Mouse (Mus musculus): ENCODE results near the gene Rps12-ps3. TPM values are rescaled to one million over a fixed set of nuclear protein-coding genes. Genes with fewer than 3 reads are reported as not detected.

Gene Rps12-ps3
- total RNA-seq, 1 experiment = 538 TPM

DNA sequence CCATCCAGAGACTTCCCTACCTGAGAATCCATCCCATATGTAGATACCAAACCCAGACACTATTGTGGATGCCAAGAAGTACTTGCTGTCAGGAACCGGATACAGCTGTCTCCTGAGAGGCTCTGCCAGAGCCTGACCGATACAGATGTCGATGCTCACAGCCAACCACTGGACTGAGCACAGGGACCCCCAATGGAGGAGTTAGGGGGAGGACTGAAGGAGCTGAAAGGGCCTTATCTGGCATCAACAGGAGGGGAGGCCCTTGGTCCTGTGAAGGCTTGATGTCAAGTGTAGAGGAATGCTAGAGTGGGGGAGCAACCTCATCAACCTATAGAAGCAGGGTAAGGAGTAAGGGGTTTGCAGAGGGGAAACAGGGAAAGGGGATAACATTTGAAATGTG, 30.7 kb downstream of the Rps12-ps3 start:
- in situ Hi-C loops (cut with MboI; ENCODE audit: low sequenced_read_pairs in 2 of 2, unreplicated experiment in 2 of 2) = no loop called here
- Histone ChIP-seq H3K9ac (ENCODE audit: insufficient read depth, low read depth, low read length, poor library complexity, severe bottlenecking) (no peak overlapping the region), H3K36me3 (ENCODE audit: control insufficient read depth, insufficient read depth, low read length, poor library complexity, severe bottlenecking) (no peaks in the 10 kb centered on the region), H3K9me3 (ENCODE audit: control insufficient read depth, insufficient read depth, low read depth, low read length) (no peaks in the 10 kb centered on the region), H3K27ac (ENCODE audit: insufficient read depth, low read depth, low read length, poor library complexity, severe bottlenecking) (no peak overlapping the region), H3K4me1 (ENCODE audit: control insufficient read depth in 2 of 2, insufficient read depth in 2 of 2, low read length in 2 of 2, poor library complexity in 1 of 2) (no peaks in the 10 kb centered on the region), H3K4me3 (ENCODE audit: insufficient read depth in 1 of 2, low read depth in 1 of 2, low read length in 2 of 2, poor library complexity in 1 of 2, severe bottlenecking in 1 of 2) (no peak overlapping the region)
- no peak for DNase-seq (ENCODE audit: low read depth, low spot score)
- TF ChIP-seq CHD2 (IDR thresholded peaks at IDR 0.05; ENCODE audit: low read depth, low read length) (no peak), ZC3H11A (IDR thresholded peaks at IDR 0.05; ENCODE audit: borderline replicate concordance, low read depth, low read length) (no peak), ZNF384 (IDR thresholded peaks at IDR 0.05; ENCODE audit: low read depth, low read length) (no peak), MAFK (IDR thresholded peaks at IDR 0.05; ENCODE audit: insufficient read depth, low read depth, low read length) (no peak), HCFC1 (IDR thresholded peaks at IDR 0.05; ENCODE audit: borderline replicate concordance, insufficient read depth, low read length) (no peak)

DNA sequence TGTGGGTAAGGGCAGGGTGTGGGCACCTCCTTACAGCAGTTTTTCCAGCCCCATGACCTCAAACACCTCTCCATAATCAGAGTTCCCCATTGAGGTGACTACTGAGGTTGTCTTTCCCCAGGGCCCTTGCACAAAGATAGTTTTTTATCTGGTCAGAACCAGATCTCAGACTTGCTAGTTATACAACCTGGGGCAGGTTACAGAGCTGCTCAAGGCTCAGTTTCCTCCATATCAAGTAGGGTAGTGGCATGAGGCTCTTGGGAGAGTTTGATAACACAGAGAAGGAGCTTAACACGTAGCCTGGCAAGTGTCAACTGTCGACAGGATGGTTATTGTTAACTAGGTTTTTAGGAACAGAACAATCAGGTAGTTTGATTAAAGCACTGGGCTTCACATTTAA, 32.8 kb downstream of the Rps12-ps3 start:
- no peak overlapping the region for H3K4me3 ChIP-seq (ENCODE audit: insufficient read depth in 1 of 2, low read depth in 1 of 2, low read length in 2 of 2, poor library complexity in 1 of 2, severe bottlenecking in 1 of 2)
- H3K36me3 ChIP-seq (ENCODE audit: control insufficient read depth, insufficient read depth, low read length, poor library complexity, severe bottlenecking) = no peaks in the 10 kb centered on the region
- no peak overlapping the region for H3K27ac ChIP-seq (ENCODE audit: insufficient read depth, low read depth, low read length, poor library complexity, severe bottlenecking)
- H3K9ac ChIP-seq (ENCODE audit: insufficient read depth, low read depth, low read length, poor library complexity, severe bottlenecking) = no peak overlapping the region
- H3K4me1 ChIP-seq (ENCODE audit: control insufficient read depth in 2 of 2, insufficient read depth in 2 of 2, low read length in 2 of 2, poor library complexity in 1 of 2) = no peaks in the 10 kb centered on the region
- DNase-seq (ENCODE audit: low read depth, low spot score) = no peak
- in situ Hi-C loops (cut with MboI; ENCODE audit: low sequenced_read_pairs in 2 of 2, unreplicated experiment in 2 of 2) = no loop called here
- H3K9me3 ChIP-seq (ENCODE audit: control insufficient read depth, insufficient read depth, low read depth, low read length) = no peaks in the 10 kb centered on the region
- no peak for TF ChIP-seq ZNF384 (IDR thresholded peaks at IDR 0.05; ENCODE audit: low read depth, low read length)
- no peak for TF ChIP-seq MAFK (IDR thresholded peaks at IDR 0.05; ENCODE audit: insufficient read depth, low read depth, low read length)
- TF ChIP-seq CHD2 (IDR thresholded peaks at IDR 0.05; ENCODE audit: low read depth, low read length) = no peak
- no peak for TF ChIP-seq ZC3H11A (IDR thresholded peaks at IDR 0.05; ENCODE audit: borderline replicate concordance, low read depth, low read length)
- no peak for TF ChIP-seq HCFC1 (IDR thresholded peaks at IDR 0.05; ENCODE audit: borderline replicate concordance, insufficient read depth, low read length)

DNA sequence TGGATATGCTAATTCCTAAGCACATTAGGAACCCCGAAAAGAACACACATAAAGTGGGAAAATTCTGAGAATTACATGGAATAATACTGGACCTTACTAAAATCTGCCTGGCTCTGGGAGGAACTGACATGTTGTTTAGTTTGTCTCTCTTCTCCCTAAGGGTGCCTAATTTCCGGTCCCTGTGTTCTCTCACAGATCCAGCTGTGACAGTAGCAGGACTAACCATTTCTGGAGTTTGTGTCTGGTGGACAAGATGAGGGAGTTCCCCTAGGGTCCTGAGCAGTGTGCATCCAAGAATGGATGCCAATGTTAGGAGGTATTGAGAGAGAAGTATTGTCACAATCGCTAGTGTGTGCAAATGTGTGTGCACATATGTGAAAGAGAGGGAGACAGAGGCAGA, 34.3 kb downstream of the Rps12-ps3 start:
- TF ChIP-seq CHD2 (IDR thresholded peaks at IDR 0.05; ENCODE audit: low read depth, low read length) = no peak
- no peak for TF ChIP-seq HCFC1 (IDR thresholded peaks at IDR 0.05; ENCODE audit: borderline replicate concordance, insufficient read depth, low read length)
- TF ChIP-seq ZNF384 (IDR thresholded peaks at IDR 0.05; ENCODE audit: low read depth, low read length) = no peak
- no peak for TF ChIP-seq MAFK (IDR thresholded peaks at IDR 0.05; ENCODE audit: insufficient read depth, low read depth, low read length)
- TF ChIP-seq ZC3H11A (IDR thresholded peaks at IDR 0.05; ENCODE audit: borderline replicate concordance, low read depth, low read length) = no peak
- Histone ChIP-seq H3K9ac (ENCODE audit: insufficient read depth, low read depth, low read length, poor library complexity, severe bottlenecking) (no peak overlapping the region), H3K9me3 (ENCODE audit: control insufficient read depth, insufficient read depth, low read depth, low read length) (no peaks in the 10 kb centered on the region), H3K4me1 (ENCODE audit: control insufficient read depth in 2 of 2, insufficient read depth in 2 of 2, low read length in 2 of 2, poor library complexity in 1 of 2) (no peaks in the 10 kb centered on the region), H3K27ac (ENCODE audit: insufficient read depth, low read depth, low read length, poor library complexity, severe bottlenecking) (no peak overlapping the region), H3K4me3 (ENCODE audit: insufficient read depth in 1 of 2, low read depth in 1 of 2, low read length in 2 of 2, poor library complexity in 1 of 2, severe bottlenecking in 1 of 2) (no peak overlapping the region), H3K36me3 (ENCODE audit: control insufficient read depth, insufficient read depth, low read length, poor library complexity, severe bottlenecking) (no peaks in the 10 kb centered on the region)
- no peak for DNase-seq (ENCODE audit: low read depth, low spot score)
- in situ Hi-C loops (cut with MboI; ENCODE audit: low sequenced_read_pairs in 2 of 2, unreplicated experiment in 2 of 2) = no loop called here

DNA sequence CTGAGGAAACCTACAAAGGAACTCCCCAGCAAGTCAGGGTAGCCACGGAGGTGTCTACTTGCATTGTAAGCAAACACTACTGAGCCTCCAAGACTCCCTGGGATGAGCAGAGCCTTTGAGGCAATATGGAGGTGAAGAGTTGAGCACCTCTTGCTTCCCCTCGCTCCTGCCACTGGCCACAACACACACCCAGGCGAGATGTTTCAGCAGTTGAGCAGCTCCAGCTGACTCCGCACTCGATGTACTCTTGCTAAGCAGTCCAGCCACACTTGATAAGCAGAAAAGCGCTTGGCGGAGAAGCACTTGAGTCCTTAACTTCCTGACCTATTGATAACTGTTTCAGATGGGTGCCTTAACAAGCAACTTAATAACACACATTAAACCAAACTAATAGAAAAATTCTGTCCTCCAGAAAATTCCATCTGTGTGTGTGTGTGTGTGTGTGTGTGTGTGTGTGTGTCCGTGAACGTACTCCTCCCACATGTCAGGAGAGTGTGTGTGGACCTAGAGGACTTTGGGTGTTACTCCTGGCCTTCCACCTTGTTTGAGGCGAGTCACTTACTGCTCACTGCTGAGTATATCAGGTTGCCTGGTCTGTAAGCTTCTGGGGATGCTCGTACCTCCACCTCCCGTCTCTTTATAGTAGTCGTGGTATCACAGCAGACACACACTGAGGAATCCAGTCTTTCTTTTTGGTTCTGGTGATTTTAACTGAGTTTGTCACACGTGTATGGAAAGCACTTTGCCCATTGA, 34.9 kb downstream of the Rps12-ps3 start:
- DNase-seq (ENCODE audit: low read depth, low spot score) = no peak
- in situ Hi-C loops (cut with MboI; ENCODE audit: low sequenced_read_pairs in 2 of 2, unreplicated experiment in 2 of 2) = no loop called here
- no peak overlapping the region for H3K9ac ChIP-seq (ENCODE audit: insufficient read depth, low read depth, low read length, poor library complexity, severe bottlenecking)

DNA sequence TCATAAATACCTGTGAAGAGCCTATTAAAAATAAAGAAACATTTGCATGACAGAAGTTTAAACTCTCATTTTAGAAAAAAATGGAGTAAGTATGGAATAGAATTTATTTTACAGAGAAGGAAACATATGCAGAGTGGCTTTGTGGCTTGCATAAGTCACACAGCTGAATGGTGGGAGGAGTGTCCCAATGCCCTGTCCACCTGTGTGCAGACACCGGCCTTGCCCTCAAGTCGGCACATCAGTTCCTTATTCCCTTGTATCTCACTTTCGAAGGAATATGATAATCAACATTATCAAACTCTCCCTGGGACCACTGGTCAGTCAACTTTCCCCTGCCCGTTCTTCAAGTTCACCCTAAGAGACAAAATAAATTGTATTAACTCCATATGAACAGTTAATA, 35.8 kb downstream of the Rps12-ps3 start:
- H3K36me3 ChIP-seq (ENCODE audit: control insufficient read depth, insufficient read depth, low read length, poor library complexity, severe bottlenecking) = no peaks in the 10 kb centered on the region
- H3K9me3 ChIP-seq (ENCODE audit: control insufficient read depth, insufficient read depth, low read depth, low read length) = no peaks in the 10 kb centered on the region
- DNase-seq (ENCODE audit: low read depth, low spot score) = no peak
- no peak overlapping the region for H3K27ac ChIP-seq (ENCODE audit: insufficient read depth, low read depth, low read length, poor library complexity, severe bottlenecking)
- TF ChIP-seq MAFK (IDR thresholded peaks at IDR 0.05; ENCODE audit: insufficient read depth, low read depth, low read length) (no peak), HCFC1 (IDR thresholded peaks at IDR 0.05; ENCODE audit: borderline replicate concordance, insufficient read depth, low read length) (no peak), ZNF384 (IDR thresholded peaks at IDR 0.05; ENCODE audit: low read depth, low read length) (no peak), ZC3H11A (IDR thresholded peaks at IDR 0.05; ENCODE audit: borderline replicate concordance, low read depth, low read length) (no peak), CHD2 (IDR thresholded peaks at IDR 0.05; ENCODE audit: low read depth, low read length) (no peak)
- no peak overlapping the region for H3K9ac ChIP-seq (ENCODE audit: insufficient read depth, low read depth, low read length, poor library complexity, severe bottlenecking)
- in situ Hi-C loops (cut with MboI; ENCODE audit: low sequenced_read_pairs in 2 of 2, unreplicated experiment in 2 of 2) = no loop called here
- no peak overlapping the region for H3K4me3 ChIP-seq (ENCODE audit: insufficient read depth in 1 of 2, low read depth in 1 of 2, low read length in 2 of 2, poor library complexity in 1 of 2, severe bottlenecking in 1 of 2)
- no peaks in the 10 kb centered on the region for H3K4me1 ChIP-seq (ENCODE audit: control insufficient read depth in 2 of 2, insufficient read depth in 2 of 2, low read length in 2 of 2, poor library complexity in 1 of 2)

More for the DNA sequence above, 34.9 kb downstream of the Rps12-ps3 start:
- Histone ChIP-seq H3K4me3 (ENCODE audit: insufficient read depth in 1 of 2, low read depth in 1 of 2, low read length in 2 of 2, poor library complexity in 1 of 2, severe bottlenecking in 1 of 2) (no peak overlapping the region), H3K27ac (ENCODE audit: insufficient read depth, low read depth, low read length, poor library complexity, severe bottlenecking) (no peak overlapping the region), H3K9me3 (ENCODE audit: control insufficient read depth, insufficient read depth, low read depth, low read length) (no peaks in the 10 kb centered on the region), H3K4me1 (ENCODE audit: control insufficient read depth in 2 of 2, insufficient read depth in 2 of 2, low read length in 2 of 2, poor library complexity in 1 of 2) (no peaks in the 10 kb centered on the region), H3K36me3 (ENCODE audit: control insufficient read depth, insufficient read depth, low read length, poor library complexity, severe bottlenecking) (no peaks in the 10 kb centered on the region)
- no peak for TF ChIP-seq MAFK (IDR thresholded peaks at IDR 0.05; ENCODE audit: insufficient read depth, low read depth, low read length)
